Mouse (Mus musculus): ENCODE measurements around the gene Bank1.

Gene Bank1

DNA sequence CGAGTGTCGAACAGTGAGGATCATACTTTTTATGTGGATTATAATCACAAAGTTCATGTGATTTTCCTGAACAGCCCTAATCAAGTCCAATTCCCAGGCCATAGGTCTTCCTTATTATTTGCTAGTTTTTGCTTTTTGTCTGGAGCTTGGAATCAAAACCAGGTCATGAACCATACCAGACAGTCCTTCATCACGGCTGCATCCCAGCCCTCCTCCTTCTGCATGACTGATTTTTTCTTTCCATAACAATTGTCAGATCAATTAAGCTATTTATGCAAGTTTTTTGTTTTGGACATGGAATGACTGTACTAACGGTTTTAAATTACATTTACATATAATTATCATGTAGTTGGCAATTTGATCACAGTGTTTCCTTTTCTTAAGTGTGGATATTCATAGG lies 315.2 kb downstream of the Bank1 start:
- no peak for DNase-seq (ENCODE audit: low read depth in 1 of 2, low spot score in 2 of 2)

DNA sequence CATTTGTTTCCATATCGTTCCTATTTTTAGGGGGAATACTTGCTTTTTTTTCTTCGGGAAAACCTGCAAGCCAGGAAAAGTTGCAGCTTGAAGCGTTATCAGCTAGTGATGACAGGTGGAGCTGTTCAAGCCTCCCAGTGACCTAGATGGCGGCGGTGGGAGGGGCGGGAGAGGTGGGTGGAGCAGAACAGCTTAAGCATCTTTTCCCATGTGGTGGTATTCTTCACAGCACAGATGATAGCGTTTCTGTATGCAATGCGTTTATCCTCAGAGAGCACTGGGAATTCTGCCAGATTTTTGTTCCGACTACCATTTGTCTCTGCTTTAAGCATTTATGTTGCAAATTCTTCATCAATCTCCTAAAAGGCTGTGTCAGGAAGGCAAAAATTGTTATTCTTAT lies 318.0 kb downstream of the Bank1 start:
- no peak for DNase-seq (ENCODE audit: low read depth in 1 of 2, low spot score in 2 of 2)

DNA sequence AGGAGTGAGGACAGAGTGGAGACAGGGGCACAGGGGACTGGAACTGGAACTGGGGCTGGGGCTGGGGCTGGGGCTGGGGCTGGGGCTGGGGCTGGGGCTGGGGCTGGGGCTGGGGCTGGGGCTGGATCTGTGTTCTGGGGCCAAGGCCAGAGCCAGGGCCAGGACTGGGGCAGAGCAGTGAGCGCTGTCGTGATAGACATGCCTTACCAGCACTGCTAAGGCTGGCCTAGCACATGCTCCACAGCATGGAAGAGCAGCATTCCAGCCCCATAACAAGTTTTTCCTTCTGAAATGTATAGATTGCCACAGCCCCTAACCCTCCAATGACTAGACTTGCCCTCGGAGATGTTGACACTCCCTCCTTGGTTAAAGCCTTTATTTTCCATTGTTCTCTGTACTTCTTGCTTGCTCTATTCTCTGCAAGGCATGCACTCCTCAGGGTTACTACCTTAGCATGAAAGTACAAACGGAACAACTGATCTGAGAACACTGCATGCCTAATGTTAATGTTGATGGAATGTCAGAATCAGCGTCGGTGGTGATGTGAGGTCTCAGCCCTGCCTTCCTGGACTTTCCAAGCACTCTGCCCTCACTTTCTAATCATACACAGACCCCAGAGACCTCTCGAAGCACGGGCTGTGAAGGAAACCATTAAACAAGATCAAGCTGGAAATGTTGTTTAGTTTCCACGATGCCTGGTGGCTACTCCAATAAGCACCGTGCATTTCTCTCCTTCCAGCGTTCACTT lies 318.6 kb downstream of the Bank1 start:
- DNase-seq (ENCODE audit: low read depth in 1 of 2, low spot score in 2 of 2), result no peak
